Mouse (Mus musculus) embryonic fibroblast, embryonic 13.5 days (primary cell): Measurements from ENCODE around the gene Garnl3.

Experiments
- CTCF ChIP-seq: IDR thresholded peaks from 2 replicates; pipeline ENCODE4 v1.5.1; 2011; ENCODE audit warnings: mild to moderate bottlenecking, control low read depth, low read length, moderate library complexity, borderline replicate concordance; ENCODE audit not compliant: insufficient read depth
- POLR2A ChIP-seq: IDR thresholded peaks from 2 replicates; pipeline ENCODE4 v1.6.1; 2011; ENCODE audit warnings: low read depth, mild to moderate bottlenecking, control low read depth, low read length, moderate library complexity

GRCm38 (mm10) chr2:32960273-32960672 is 171.2 kb downstream of the Garnl3 start:
- TF ChIP-seq CTCF (no peak), POLR2A (no peak)
